Mouse (Mus musculus): Measurements from ENCODE around the gene Atf7ip. TPM values are rescaled to one million over a fixed set of nuclear protein-coding genes. Genes with fewer than 3 reads are reported as not detected.

Atf7ip gene
- total and polyA plus RNA-seq, 2 experiments from 2014 or later: 28.7 to 43.1 TPM

DNA sequence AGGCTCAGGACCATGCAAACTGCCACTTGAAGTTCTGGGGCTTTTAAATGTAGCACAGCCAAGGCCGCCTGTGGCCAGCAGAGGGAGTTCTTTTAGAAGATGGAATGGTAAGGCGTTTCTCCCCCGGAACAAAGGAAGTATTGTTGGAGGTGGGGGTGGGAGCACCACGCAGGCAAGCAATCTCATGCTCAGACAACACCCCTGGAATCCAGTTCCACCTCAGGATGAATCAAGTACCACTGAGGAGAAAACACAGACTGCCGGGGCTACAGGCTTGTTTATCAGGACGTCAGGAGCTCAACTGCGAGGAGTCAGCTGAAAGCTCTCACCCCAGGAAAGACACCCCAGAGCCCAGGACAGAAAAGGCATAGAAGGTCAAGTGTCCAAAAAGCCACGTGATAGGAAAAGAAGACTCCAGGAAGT lies 40.0 kb upstream of the Atf7ip start:
- WGBS: 21% methylated on average over 8 of the region's 8 CpGs

DNA sequence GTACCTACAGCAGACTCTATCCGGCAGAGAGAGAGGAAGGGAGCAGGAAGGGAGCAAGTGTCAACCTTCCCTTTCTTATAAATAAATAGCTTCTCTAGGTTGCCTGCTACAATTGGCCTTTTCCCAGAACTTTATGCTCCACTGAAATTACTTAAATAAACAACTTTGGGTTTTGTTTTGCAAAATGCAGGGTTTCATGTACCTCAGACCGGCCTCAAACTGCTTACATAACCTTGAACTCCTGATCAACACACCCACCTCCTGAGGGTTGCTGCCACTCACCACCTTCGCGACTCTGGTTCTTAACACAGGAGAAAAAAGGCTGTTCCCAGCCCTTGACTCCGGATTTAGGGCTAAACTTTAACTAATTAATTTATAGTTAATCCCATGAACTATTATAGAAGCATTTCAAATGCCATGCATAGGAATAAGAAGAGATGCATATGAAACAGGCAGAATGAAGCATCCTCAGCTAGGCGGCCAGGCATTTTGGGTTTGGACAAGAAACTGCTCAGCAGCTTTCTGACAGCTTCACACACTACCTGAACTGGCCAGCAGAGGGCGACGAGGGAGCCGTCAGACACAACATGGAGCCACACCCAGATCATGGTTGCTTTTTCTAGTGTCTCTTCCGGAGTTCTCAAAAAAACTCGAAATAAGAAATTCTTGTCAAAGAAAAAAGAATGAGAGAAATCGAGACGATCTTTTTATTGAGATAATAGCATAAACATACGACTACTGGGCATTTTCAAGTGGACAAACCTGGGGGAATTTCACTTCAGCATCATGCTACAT lies 38.8 kb upstream of the Atf7ip start:
- WGBS: 51% methylated on average over 14 of the region's 14 CpGs
- DNase-seq (ENCODE audit: low spot score): peak; percentile 89
- H3K4me3 ChIP-seq (ENCODE audit: low read depth, low read length): no peak overlapping the region

More for the DNA sequence above, 40.0 kb upstream of the Atf7ip start:
- Histone ChIP-seq H3K4me3 (ENCODE audit: low read depth, low read length) (no peak overlapping the region), H3K9ac (replicated peaks; ENCODE audit: low read length, poor library complexity, severe bottlenecking) (no peak overlapping the region), H3K36me3 (ENCODE audit: insufficient read depth, low read length) (no peaks in the 10 kb centered on the region), H3K27ac (ENCODE audit: low read depth, low read length) (peak overlapping the region; percentile 47), H3K9me3 (ENCODE audit: low read length) (no peaks in the 10 kb centered on the region), H3K4me1 (ENCODE audit: insufficient read depth, low read length) (peaks cover 5% of the 10 kb centered on the region; the same call in 1 of the 2 replicates), H3K4me2 (ENCODE audit: low read depth, low read length, poor library complexity, severe bottlenecking) (no peak overlapping the region), H3K27me3 (ENCODE audit: insufficient read depth, low read length) (no peaks in the 10 kb centered on the region)
- peak; percentile 74 for DNase-seq (ENCODE audit: low spot score)
- no peak for ATAC-seq (ENCODE audit: low FRiP score)
- peak; percentile 70 for TF ChIP-seq CTCF (IDR thresholded peaks at IDR 0.05)

DNA sequence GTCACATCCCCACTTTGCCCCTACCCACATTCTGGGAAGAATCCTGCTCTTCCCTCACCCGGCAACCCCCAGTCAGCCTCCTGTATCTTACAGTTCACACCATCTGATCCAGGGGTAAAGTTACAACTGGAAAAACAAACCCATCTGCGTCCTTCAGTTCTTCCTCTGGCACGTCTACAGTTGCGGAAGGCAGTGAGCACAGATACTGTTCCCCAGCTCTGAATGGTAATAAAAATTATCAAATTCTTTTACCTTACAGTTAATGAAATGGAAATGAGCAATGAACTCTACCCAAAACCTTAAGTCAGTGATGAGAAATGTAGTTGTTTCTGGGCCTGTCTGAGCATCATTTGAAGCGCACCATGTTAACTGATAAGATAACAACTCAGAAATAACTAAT lies 38.1 kb upstream of the Atf7ip start:
- peaks cover 7% of the 10 kb centered on the region; the same call in 1 of the 2 replicates for H3K4me1 ChIP-seq (ENCODE audit: insufficient read depth, low read length)
- no peak overlapping the region for H3K4me3 ChIP-seq (ENCODE audit: low read depth, low read length)
- H3K9ac ChIP-seq (replicated peaks; ENCODE audit: low read length, poor library complexity, severe bottlenecking): no peak overlapping the region
- WGBS: 53% methylated on average over 5 of the region's 5 CpGs
- no peaks in the 10 kb centered on the region for H3K27me3 ChIP-seq (ENCODE audit: insufficient read depth, low read length)
- TF ChIP-seq CTCF (IDR thresholded peaks at IDR 0.05): no peak
- H3K36me3 ChIP-seq (ENCODE audit: insufficient read depth, low read length): no peaks in the 10 kb centered on the region
- ATAC-seq (ENCODE audit: low FRiP score): no peak
- H3K4me2 ChIP-seq (ENCODE audit: low read depth, low read length, poor library complexity, severe bottlenecking): no peak overlapping the region
- peak overlapping the region; percentile 89 for H3K27ac ChIP-seq (ENCODE audit: low read depth, low read length)
- no peak for DNase-seq (ENCODE audit: low spot score)
- H3K9me3 ChIP-seq (ENCODE audit: low read length): no peaks in the 10 kb centered on the region

More for the DNA sequence above, 38.8 kb upstream of the Atf7ip start:
- no peak overlapping the region for H3K4me2 ChIP-seq (ENCODE audit: low read depth, low read length, poor library complexity, severe bottlenecking)
- H3K9me3 ChIP-seq (ENCODE audit: low read length): no peaks in the 10 kb centered on the region
- no peak for ATAC-seq (ENCODE audit: low FRiP score)
- H3K27me3 ChIP-seq (ENCODE audit: insufficient read depth, low read length): no peaks in the 10 kb centered on the region
- peak; percentile 86 for TF ChIP-seq CTCF (IDR thresholded peaks at IDR 0.05)
- H3K27ac ChIP-seq (ENCODE audit: low read depth, low read length): peak overlapping the region; percentile 89
- H3K36me3 ChIP-seq (ENCODE audit: insufficient read depth, low read length): no peaks in the 10 kb centered on the region
- peaks cover 7% of the 10 kb centered on the region; the same call in 1 of the 2 replicates for H3K4me1 ChIP-seq (ENCODE audit: insufficient read depth, low read length)
- no peak overlapping the region for H3K9ac ChIP-seq (replicated peaks; ENCODE audit: low read length, poor library complexity, severe bottlenecking)

DNA sequence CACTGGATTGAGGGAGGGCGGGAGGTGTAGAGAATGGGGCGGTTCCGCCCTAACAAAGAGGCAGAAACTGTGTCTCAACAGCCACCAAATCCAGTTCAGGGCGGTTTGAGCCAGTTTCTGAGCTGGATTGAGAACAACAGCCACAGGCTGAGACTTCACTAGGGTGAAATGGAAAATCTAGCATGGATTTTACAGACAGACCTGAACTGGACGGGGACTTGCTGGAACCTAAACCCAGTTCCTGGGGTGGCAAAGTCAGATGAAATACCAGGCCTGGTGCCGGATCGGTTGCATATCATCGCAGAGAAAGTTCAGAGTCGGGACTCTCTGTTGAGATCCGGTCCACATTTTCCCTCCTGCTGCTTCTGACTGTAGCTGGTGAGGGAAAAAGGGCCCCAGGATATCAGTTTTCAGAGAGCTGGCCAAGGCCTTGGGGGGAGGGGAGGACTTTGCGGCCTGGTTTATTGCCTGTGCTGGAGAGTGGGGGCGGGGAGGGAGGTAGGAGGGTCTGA lies 37.5 kb upstream of the Atf7ip start:
- Histone ChIP-seq H3K4me2 (ENCODE audit: low read depth, low read length, poor library complexity, severe bottlenecking) (no peak overlapping the region), H3K4me1 (ENCODE audit: insufficient read depth, low read length) (peaks cover 7% of the 10 kb centered on the region; the same call in 1 of the 2 replicates), H3K36me3 (ENCODE audit: insufficient read depth, low read length) (no peaks in the 10 kb centered on the region), H3K4me3 (ENCODE audit: low read depth, low read length) (no peak overlapping the region), H3K27ac (ENCODE audit: low read depth, low read length) (peak overlapping the region; percentile 89), H3K27me3 (ENCODE audit: insufficient read depth, low read length) (no peaks in the 10 kb centered on the region), H3K9ac (replicated peaks; ENCODE audit: low read length, poor library complexity, severe bottlenecking) (no peak overlapping the region), H3K9me3 (ENCODE audit: low read length) (no peaks in the 10 kb centered on the region)
- DNase-seq (ENCODE audit: low spot score) (peak; percentile 99), ATAC-seq (ENCODE audit: low FRiP score) (peak; percentile 89)
- TF ChIP-seq CTCF (IDR thresholded peaks at IDR 0.05): no peak
- WGBS: 6% methylated on average over 12 of the region's 12 CpGs

DNA sequence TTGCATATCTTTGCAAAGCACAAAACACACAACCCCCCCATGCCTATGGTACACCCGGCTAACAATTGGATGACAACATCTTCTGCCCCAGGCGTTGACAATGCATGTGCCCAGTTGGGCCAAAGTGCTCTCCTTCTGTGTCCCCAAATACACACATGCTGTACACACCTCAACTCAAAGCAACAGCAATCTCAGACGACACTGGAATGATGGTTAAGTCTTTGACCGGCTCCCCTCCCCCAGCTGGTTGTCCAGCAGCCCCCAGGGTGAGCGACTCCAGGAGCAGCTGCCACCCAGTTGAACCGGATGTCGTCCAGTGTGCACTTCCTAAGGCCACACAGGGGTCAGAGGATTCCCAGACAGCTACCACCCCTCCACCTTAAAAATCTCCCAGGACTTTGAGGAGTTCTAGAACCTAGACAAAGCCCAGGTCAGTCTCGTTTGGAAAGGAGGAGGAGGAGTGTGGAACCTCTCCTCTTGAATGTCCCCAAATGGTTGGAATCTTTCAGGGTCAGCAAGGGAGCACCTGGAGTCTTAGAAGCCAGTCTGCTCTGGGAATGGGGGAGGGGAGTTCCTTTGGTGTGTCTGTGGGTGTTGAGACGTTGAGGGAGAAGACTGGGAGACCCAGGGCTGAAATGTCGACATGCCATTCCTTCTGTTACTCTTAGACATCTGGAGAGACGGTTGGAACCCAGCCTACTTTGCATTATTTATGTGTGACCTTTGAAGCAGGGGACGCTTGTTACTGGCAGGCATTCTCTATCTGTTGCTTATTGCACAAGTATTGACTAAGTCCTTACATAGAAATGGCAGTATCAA lies 36.8 kb upstream of the Atf7ip start:
- Histone ChIP-seq H3K4me1 (ENCODE audit: insufficient read depth, low read length) (peaks cover 7% of the 10 kb centered on the region; the same call in 1 of the 2 replicates), H3K36me3 (ENCODE audit: insufficient read depth, low read length) (no peaks in the 10 kb centered on the region), H3K27ac (ENCODE audit: low read depth, low read length) (peak overlapping the region; percentile 89), H3K4me2 (ENCODE audit: low read depth, low read length, poor library complexity, severe bottlenecking) (no peak overlapping the region), H3K27me3 (ENCODE audit: insufficient read depth, low read length) (no peaks in the 10 kb centered on the region), H3K9ac (replicated peaks; ENCODE audit: low read length, poor library complexity, severe bottlenecking) (no peak overlapping the region), H3K4me3 (ENCODE audit: low read depth, low read length) (no peak overlapping the region), H3K9me3 (ENCODE audit: low read length) (no peaks in the 10 kb centered on the region)
- no peak for TF ChIP-seq CTCF (IDR thresholded peaks at IDR 0.05)
- 21% methylated on average over 12 of the region's 12 CpGs for WGBS
- ATAC-seq (ENCODE audit: low FRiP score): no peak; the same call in 1 of the 2 replicates
- no peak for DNase-seq (ENCODE audit: low spot score)
